Mouse (Mus musculus) limb, embryonic 14.5 days (tissue): ENCODE measurements around the gene Atraid. TPM values are rescaled to one million over a fixed set of nuclear protein-coding genes. Genes with fewer than 3 reads are reported as not detected.
"Not testable (repeated sequence)": the region's sequence is repeated elsewhere in the genome, so short reads cannot be mapped to it uniquely, and the experiment has no call there.

ENCODE experiments used
- ATAC-seq: fragments of 200-750 bp; cut with Nextera tagmentation; 2 replicates; pipeline ENCODE4 v1.8.0; 2017; ENCODE audit warnings: low read depth, moderate number of reproducible peaks, moderate TSS enrichment; ENCODE audit not compliant: low FRiP score
- DNase-seq: peaks from one replicate; pipeline ENCODE4 v3.0.0-alpha.2; 2015; ENCODE audit warnings: low spot score
- H3K27ac ChIP-seq: fragments of 300-500 bp; sonication (generic); replicated peaks from 2 replicates; pipeline ENCODE4 v1.5.1; 2014; ENCODE audit warnings: low read depth, mild to moderate bottlenecking, low read length, moderate library complexity, mixed read lengths
- H3K27me3 ChIP-seq: fragments of 300-500 bp; sonication (generic); 2 replicates; pipeline ENCODE4 v1.6.1; 2014; ENCODE audit warnings: low read length, mixed read lengths; ENCODE audit not compliant: control insufficient read depth, insufficient read depth
- H3K36me3 ChIP-seq: fragments of 300-500 bp; sonication (generic); 2 replicates; pipeline ENCODE4 v1.6.1; 2014; ENCODE audit warnings: mild to moderate bottlenecking, low read length, moderate library complexity, mixed read lengths; ENCODE audit not compliant: control insufficient read depth, insufficient read depth
- H3K4me1 ChIP-seq: fragments of 300-500 bp; sonication (generic); 2 replicates; pipeline ENCODE4 v1.6.1; 2014; ENCODE audit warnings: antibody characterized with exemption, low read length, mixed read lengths; ENCODE audit not compliant: control insufficient read depth, insufficient read depth
- H3K4me2 ChIP-seq: fragments of 300-500 bp; sonication (generic); replicated peaks from 2 replicates; pipeline ENCODE4 v1.6.1; 2014; ENCODE audit warnings: low read depth, mild to moderate bottlenecking, low read length, moderate library complexity; ENCODE audit not compliant: severe bottlenecking
- H3K4me3 ChIP-seq: fragments of 300-500 bp; sonication (generic); replicated peaks from 2 replicates; pipeline ENCODE4 v1.5.1; 2014; ENCODE audit warnings: low read length
- H3K9ac ChIP-seq: fragments of 300-500 bp; sonication (generic); 2 replicates; pipeline ENCODE4 v1.6.1; 2014; ENCODE audit warnings: mild to moderate bottlenecking, low read depth, low read length, moderate library complexity; ENCODE audit not compliant: severe bottlenecking
- H3K9me3 ChIP-seq: fragments of 300-500 bp; sonication (generic); 2 replicates; pipeline ENCODE4 v1.6.1; 2016; ENCODE audit warnings: low read length; ENCODE audit not compliant: control insufficient read depth
- POLR2A ChIP-seq: fragments of 200-500 bp; IDR thresholded peaks from 2 replicates; pipeline ENCODE4 v1.8.0; 2012; ENCODE audit warnings: inconsistent platforms, mild to moderate bottlenecking, moderate library complexity, borderline replicate concordance; ENCODE audit not compliant: insufficient read depth, insufficient read length; ENCODE audit errors: extremely low read depth
- WGBS: fragments of 180-500 bp; shearing (Covaris S2); extraction: QIAGEN DNeasy Blood & Tissue Kit; methylation state at CpG from one replicate; pipeline ENCODE4 v1.1.7; 2014; 5-methylcytosine and 5-hydroxymethylcytosine counted together
- polyA plus RNA-seq, 2 experiments: library from polyadenylated mRNA; depleted of rRNA in 1 of 2; stranded (reverse) in 1 of 2; unstranded in 1 of 2; fragments of >200 nt; fragmentation: Nextera tagmentation in 1 of 2; extraction: Ambion mirVana in 1 of 2; gene quantifications; 2 replicates each; pipeline versions ENCODE4 v1.2.1 to v1.2.3; 2012 to 2014

Atraid gene
- polyA plus RNA-seq, 2 experiments: 134 to 190 TPM

DNA sequence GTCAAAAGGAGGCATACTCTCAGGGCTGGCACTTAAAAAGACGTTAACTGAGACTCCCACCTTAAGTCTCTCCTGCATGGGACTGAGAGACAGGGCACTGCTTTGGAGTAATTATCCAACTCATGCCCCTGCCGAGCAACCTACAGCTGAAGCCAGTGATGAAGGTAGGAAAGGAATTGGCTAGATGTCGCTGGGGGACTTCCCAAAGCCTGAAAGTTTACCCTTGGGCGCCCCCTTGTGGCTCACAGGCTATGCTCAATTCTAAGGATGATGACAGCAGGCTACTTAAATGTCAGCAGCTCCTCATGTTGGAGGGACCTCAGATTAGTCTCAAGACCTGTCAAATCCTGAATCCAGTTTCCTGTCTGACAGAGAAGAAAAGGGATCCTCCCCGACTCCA, 43.9 kb upstream of the Atraid start:
- no peak overlapping the region for H3K4me3 ChIP-seq
- H3K4me1 ChIP-seq: no peaks in the 10 kb centered on the region; the same call in 1 of the 2 replicates
- DNase-seq (peak; percentile 85), ATAC-seq (peak; percentile 85; the same call in 1 of the 2 replicates)
- no peak for TF ChIP-seq POLR2A
- no peak overlapping the region for H3K4me2 ChIP-seq
- whole genome bisulfite sequencing: 2% methylated on average over 5 of the region's 5 CpGs
- H3K27ac ChIP-seq: no peak overlapping the region
- no peaks in the 10 kb centered on the region for H3K36me3 ChIP-seq
- H3K9me3 ChIP-seq: no peaks in the 10 kb centered on the region
- H3K27me3 ChIP-seq: no peaks in the 10 kb centered on the region
- no peak overlapping the region for H3K9ac ChIP-seq

DNA sequence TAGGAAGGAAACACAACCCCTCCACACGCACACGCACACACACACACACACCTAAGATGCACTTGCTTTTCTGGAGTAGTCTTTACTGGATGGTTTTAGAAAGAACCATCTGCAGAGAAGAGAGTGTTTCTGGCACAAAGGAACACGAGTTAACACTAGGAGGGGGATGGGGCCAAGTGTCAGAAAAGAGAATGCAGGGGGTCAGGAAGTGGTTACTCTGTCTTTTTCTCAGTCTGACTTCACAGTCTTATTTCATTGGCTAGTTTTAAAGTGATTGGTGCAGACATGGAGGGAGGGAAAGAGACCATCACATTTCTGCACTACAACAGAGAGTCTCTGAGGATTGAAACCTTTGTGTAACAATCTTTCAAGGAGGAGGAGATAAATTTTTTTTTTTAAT, 35.4 kb upstream of the Atraid start:
- 65% methylated on average over 3 of the region's 3 CpGs for WGBS
- Histone ChIP-seq H3K4me1 (no peaks in the 10 kb centered on the region), H3K4me2 (no peak overlapping the region), H3K4me3 (no peak overlapping the region), H3K9me3 (no peaks in the 10 kb centered on the region), H3K36me3 (no peaks in the 10 kb centered on the region), H3K27ac (no peak overlapping the region), H3K27me3 (no peaks in the 10 kb centered on the region), H3K9ac (no peak overlapping the region)
- no peak for DNase-seq
- TF ChIP-seq POLR2A: no peak
- ATAC-seq: no peak

DNA sequence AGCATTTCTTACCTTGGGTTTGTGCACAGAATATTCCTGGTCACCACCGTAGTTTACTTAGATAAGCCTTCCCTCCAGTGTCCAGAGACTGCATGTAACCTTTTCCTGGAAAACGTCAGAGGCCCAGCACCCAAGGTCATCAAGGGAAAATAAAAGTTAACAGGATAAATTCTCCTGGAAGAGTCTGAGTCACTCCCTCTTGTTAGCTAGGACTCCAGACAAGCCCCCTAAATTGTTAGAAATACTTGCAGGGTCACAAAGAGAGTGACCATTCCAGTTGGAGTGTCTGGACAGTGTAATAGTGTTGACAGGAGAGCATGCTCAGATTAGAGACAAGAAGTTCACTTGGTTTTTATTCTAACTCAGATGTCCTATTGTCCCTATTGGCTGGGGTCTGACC, 32.2 kb upstream of the Atraid start:
- ATAC-seq (no peak), DNase-seq (no peak)
- Histone ChIP-seq H3K36me3 (no peaks in the 10 kb centered on the region), H3K9ac (no peak overlapping the region), H3K27ac (no peak overlapping the region), H3K27me3 (no peaks in the 10 kb centered on the region), H3K4me1 (no peaks in the 10 kb centered on the region), H3K9me3 (no peaks in the 10 kb centered on the region), H3K4me3 (no peak overlapping the region), H3K4me2 (no peak overlapping the region)
- no peak for TF ChIP-seq POLR2A
- WGBS: 64% methylated on average over 2 of the region's 2 CpGs

DNA sequence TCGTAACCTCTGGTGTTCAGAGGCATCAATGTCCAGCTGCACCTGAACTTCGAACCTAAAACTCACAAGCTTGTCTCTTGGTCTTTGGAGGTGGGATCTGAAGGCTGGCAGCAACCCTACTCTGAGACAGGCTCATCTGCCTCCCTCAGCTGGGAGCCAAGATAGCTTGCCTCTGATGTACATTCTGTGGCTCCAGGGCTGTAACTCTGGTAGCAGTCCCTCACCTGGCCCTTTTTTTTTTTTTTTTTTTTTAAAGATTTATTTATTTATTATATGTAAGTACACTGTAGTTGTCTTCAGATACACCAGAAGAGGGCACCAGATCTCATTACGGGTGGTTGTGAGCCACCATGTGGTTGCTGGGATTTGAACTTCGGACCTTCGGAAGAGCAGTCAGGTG, 26.3 kb upstream of the Atraid start:
- WGBS: 92% methylated on average over 4 of the region's 5 CpGs
- not testable (repeated sequence) for H3K9me3 ChIP-seq, H3K9ac ChIP-seq, DNase-seq, H3K36me3 ChIP-seq, ATAC-seq, H3K4me3 ChIP-seq, H3K27ac ChIP-seq, H3K4me2 ChIP-seq, H3K4me1 ChIP-seq, H3K27me3 ChIP-seq

DNA sequence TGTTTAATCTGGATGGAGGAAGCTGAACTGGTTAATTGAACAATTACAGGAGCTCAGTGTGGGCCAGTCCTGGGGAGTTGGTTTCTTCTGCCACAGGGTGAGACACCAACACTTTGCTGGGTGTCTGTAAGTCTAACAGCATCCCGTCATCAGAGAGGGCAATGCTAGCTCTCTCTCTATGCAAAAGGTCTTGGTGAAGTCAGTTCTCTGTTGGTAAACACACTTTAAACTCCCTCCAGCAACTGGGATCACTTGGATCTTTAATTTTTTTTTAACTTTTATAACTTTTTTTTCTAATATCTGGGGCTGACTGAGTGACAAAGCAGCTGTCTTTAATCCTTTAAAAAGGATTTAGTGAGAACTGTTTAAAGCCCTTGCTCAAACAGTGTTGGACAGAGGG, 25.4 kb upstream of the Atraid start:
- no peaks in the 10 kb centered on the region for H3K9me3 ChIP-seq
- no peak overlapping the region for H3K4me2 ChIP-seq
- no peak overlapping the region for H3K27ac ChIP-seq
- no peak for TF ChIP-seq POLR2A
- H3K27me3 ChIP-seq: no peaks in the 10 kb centered on the region
- H3K36me3 ChIP-seq: no peaks in the 10 kb centered on the region
- DNase-seq: no peak
- H3K4me3 ChIP-seq: no peak overlapping the region
- WGBS: 59% methylated on average over 1 of the region's 1 CpGs
- ATAC-seq: no peak
- H3K4me1 ChIP-seq: no peaks in the 10 kb centered on the region; the same call in 1 of the 2 replicates
- H3K9ac ChIP-seq: no peak overlapping the region

DNA sequence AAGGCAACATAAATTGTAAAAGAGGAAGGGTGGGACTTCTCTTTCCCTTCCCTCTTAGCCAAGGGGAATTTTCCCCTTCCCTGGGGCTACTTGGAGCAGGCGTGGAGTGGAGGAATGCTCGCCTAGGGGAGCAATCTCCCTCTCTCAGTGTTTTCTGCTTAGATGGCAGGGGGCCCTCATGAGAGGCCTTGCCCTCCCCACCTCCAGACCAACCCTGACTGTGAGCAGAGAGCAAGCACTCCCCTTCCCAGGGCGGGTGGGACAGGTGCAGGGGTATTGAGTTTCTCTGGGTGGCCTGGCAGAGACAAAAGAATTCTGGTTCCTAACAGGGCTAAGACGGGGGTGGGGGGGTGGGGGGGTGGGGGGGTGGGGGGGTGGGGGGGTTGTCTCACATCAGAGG, 24.9 kb upstream of the Atraid start:
- no peak overlapping the region for H3K9ac ChIP-seq
- ATAC-seq (peak; percentile 77), DNase-seq (no peak)
- no peak overlapping the region for H3K4me3 ChIP-seq
- TF ChIP-seq POLR2A: no peak
- H3K4me1 ChIP-seq: no peaks in the 10 kb centered on the region; the same call in 1 of the 2 replicates
- H3K36me3 ChIP-seq: no peaks in the 10 kb centered on the region
- no peak overlapping the region for H3K4me2 ChIP-seq
- no peaks in the 10 kb centered on the region for H3K27me3 ChIP-seq
- H3K9me3 ChIP-seq: no peaks in the 10 kb centered on the region
- WGBS: 17% methylated on average over 3 of the region's 4 CpGs
- H3K27ac ChIP-seq: no peak overlapping the region
